Mouse (Mus musculus): Measurements from ENCODE around the gene Jph2. TPM values are rescaled to one million over a fixed set of nuclear protein-coding genes. Genes with fewer than 3 reads are reported as not detected.

Gene Jph2
- polyA plus RNA-seq, 1 experiment from 2014 or later = 0.20 TPM

DNA sequence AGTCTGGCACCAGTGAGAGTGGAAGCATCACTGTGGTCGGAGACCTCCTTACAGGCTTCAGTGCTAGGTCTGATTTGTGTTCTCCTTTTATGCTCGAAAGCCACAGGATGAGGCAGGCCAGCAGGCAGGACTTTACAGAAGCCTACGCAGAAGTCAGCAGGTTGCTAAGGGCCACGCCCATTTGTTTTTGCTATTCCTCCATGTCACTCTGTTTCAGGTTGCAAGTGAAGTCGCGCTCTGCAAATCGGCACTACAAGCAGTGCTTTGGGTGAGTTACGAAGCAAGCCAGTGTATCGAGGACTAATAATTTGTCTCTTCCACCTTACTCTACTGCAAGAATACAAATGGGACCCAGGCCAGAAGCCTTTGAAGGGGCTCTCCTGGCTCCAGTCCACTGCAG lies 33.5 kb upstream of the Jph2 start:
- no peaks in the 10 kb centered on the region for H3K36me3 ChIP-seq (ENCODE audit: control insufficient read depth, insufficient read depth, low read length)
- H3K9ac ChIP-seq (replicated peaks; ENCODE audit: low read depth, low read length) = no peak overlapping the region
- H3K4me1 ChIP-seq (ENCODE audit: control insufficient read depth, insufficient read depth, low read length) = no peaks in the 10 kb centered on the region
- no peak overlapping the region for H3K27ac ChIP-seq (ENCODE audit: low read depth, low read length)
- no peak for ATAC-seq (ENCODE audit: low read depth)
- no peaks in the 10 kb centered on the region for H3K27me3 ChIP-seq (ENCODE audit: control insufficient read depth, insufficient read depth, low read length)
- no peaks in the 10 kb centered on the region for H3K9me3 ChIP-seq (ENCODE audit: control insufficient read depth, low read length)
- no peak overlapping the region for H3K4me2 ChIP-seq (ENCODE audit: low read depth, low read length)
- H3K4me3 ChIP-seq (ENCODE audit: low read depth, low read length) = no peak overlapping the region
- WGBS = 89% methylated on average over 9 of the region's 9 CpGs

DNA sequence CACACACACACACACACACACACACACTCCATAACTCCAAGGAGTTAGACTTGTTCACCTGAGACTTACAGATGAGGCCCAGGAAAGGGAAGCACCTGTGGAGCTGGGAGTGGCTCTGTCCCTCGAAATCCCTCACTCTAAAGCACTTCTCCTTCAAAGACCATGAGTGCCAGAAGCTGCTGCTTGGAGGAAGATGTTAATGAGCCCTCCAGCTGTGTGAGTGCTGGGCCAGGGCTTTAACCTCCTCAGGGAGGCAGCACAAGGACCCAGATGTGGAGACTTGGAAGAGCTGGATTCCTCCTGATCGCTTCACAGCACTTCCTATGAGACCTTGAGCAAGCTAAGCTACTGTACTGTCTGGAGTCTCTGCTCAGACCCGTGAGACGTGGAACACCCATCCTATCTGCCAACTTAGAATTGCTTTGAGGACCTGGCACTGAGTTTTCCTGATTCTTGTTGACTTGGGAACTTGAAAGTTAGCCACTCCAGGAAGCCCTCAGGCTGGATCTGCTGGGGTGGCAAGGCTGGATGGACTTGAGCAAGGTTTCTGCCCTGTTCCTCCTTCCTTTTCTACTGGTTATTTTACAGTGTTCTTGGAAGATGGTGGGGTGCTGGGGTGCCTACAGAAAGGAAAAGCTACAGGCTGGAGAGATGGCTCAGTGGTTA lies 30.7 kb upstream of the Jph2 start:
- H3K36me3 ChIP-seq (ENCODE audit: control insufficient read depth, insufficient read depth, low read length) = no peaks in the 10 kb centered on the region
- ATAC-seq (ENCODE audit: low read depth) = no peak
- no peaks in the 10 kb centered on the region for H3K4me1 ChIP-seq (ENCODE audit: control insufficient read depth, insufficient read depth, low read length)
- H3K4me2 ChIP-seq (ENCODE audit: low read depth, low read length) = no peak overlapping the region
- H3K4me3 ChIP-seq (ENCODE audit: low read depth, low read length) = no peak overlapping the region
- no peaks in the 10 kb centered on the region for H3K9me3 ChIP-seq (ENCODE audit: control insufficient read depth, low read length)
- 51% methylated on average over 4 of the region's 4 CpGs for WGBS
- H3K27me3 ChIP-seq (ENCODE audit: control insufficient read depth, insufficient read depth, low read length) = no peaks in the 10 kb centered on the region
- no peak overlapping the region for H3K9ac ChIP-seq (replicated peaks; ENCODE audit: low read depth, low read length)
- no peak overlapping the region for H3K27ac ChIP-seq (ENCODE audit: low read depth, low read length)

DNA sequence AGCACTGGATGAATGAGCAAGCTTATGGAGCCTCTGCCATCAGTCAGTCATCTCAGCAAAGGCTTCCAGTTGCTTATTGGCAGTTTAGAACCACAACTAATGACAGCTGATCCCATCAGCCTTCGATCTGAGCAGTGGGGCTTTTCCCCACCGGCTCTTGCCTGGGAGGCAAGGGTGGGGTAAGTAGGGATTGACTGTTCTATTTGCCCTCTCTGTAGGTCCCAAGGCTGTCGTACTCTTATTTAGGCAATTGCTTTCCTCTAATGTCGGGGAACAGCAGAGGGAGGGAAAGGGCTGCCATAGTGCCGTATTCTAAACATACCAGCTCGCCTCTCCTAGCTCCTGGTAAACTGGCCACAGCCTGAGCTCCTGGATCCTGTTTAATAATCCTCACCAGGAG lies 26.8 kb upstream of the Jph2 start, which contains the start of gene Oser1:
TSS of gene Oser1 (minus strand) at position 101 of the 400 bp plus-strand sequence.
- no peak within 1 kb of the TSS for H3K27ac ChIP-seq (ENCODE audit: low read depth, low read length)
- H3K4me1 ChIP-seq (ENCODE audit: control insufficient read depth, insufficient read depth, low read length) = peaks cover 10% of the 10 kb centered on the region
- ATAC-seq (ENCODE audit: low read depth) = no peak
- 79% methylated on average over 6 of the region's 6 CpGs for WGBS
- H3K36me3 ChIP-seq (ENCODE audit: control insufficient read depth, insufficient read depth, low read length) = no peaks in the 10 kb centered on the region
- H3K9me3 ChIP-seq (ENCODE audit: control insufficient read depth, low read length) = no peaks in the 10 kb centered on the region
- no peak within 1 kb of the TSS for H3K9ac ChIP-seq (replicated peaks; ENCODE audit: low read depth, low read length)
- no peak within 1 kb of the TSS for H3K4me2 ChIP-seq (ENCODE audit: low read depth, low read length)
- no peak within 1 kb of the TSS for H3K4me3 ChIP-seq (ENCODE audit: low read depth, low read length)
- H3K27me3 ChIP-seq (ENCODE audit: control insufficient read depth, insufficient read depth, low read length) = no peaks in the 10 kb centered on the region

DNA sequence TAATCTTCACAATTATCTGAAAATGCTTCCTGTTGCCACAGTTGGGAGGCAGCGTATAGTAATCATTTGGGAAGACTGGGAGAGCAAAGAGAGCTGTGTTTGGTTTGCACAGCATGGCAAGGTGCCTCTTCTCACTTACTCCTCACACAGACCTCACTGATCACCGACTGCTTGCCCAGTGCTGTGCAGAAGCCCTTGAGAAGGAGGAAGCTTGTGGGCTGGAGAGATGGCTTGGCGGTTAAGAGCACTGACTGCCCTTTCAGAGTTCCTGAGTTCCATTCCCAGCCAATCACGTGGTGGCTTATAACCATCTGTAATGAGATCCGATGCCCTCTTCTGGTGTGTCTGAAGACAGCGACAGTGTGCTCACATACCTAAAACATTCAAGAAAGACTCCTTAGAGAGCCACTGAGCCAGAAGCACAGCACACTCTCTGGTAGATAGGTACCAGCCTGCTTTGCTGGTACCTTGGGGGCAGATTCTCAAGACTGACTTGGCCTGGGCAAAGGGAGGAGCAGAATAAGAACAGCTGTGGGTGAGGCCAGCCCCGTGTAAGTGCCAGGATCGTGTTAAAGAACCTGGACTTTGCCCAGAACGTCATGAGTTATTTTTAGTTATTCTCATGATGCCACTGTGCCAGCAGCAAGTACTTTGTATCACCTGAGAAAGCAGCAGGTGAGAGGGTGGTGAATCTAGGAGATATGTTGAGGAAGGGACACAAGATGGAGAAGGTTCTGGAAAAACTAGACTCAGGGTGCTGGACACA lies 25.3 kb upstream of the Jph2 start:
- Histone ChIP-seq H3K4me3 (ENCODE audit: low read depth, low read length) (no peak overlapping the region), H3K4me2 (ENCODE audit: low read depth, low read length) (no peak overlapping the region), H3K4me1 (ENCODE audit: control insufficient read depth, insufficient read depth, low read length) (peaks cover 16% of the 10 kb centered on the region), H3K27ac (ENCODE audit: low read depth, low read length) (no peak overlapping the region), H3K9ac (replicated peaks; ENCODE audit: low read depth, low read length) (no peak overlapping the region), H3K9me3 (ENCODE audit: control insufficient read depth, low read length) (no peaks in the 10 kb centered on the region), H3K36me3 (ENCODE audit: control insufficient read depth, insufficient read depth, low read length) (no peaks in the 10 kb centered on the region), H3K27me3 (ENCODE audit: control insufficient read depth, insufficient read depth, low read length) (no peaks in the 10 kb centered on the region)
- no peak for ATAC-seq (ENCODE audit: low read depth)
- WGBS = 88% methylated on average over 9 of the region's 9 CpGs

DNA sequence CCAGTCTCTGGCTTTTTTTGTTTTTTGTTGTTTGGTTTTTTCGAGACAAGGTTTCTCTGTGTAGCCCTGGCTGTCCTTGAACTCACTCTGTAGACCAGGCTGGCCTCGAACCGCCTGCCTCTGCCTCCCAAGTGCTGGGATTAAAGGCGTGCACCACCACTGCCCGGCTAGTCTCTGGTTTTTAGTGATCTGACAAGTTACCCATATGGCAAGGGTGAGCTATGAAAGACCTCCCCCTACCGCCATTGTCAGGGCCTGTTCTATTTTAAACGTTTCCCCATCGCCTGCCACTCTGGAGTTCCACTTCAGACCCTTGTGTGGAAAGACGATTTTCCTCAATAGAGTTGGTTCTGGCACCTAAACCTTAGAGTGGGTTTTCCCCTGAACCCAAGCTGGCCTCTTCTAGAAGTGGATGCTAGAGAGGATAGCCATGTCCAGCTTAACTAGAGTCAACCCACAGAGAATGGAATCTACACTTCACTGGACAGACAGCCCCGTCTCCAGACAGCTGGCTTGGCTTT lies 22.6 kb upstream of the Jph2 start:
- 44% methylated on average over 10 of the region's 10 CpGs for WGBS
- peak overlapping the region; percentile 62 for H3K4me3 ChIP-seq (ENCODE audit: low read depth, low read length)

DNA sequence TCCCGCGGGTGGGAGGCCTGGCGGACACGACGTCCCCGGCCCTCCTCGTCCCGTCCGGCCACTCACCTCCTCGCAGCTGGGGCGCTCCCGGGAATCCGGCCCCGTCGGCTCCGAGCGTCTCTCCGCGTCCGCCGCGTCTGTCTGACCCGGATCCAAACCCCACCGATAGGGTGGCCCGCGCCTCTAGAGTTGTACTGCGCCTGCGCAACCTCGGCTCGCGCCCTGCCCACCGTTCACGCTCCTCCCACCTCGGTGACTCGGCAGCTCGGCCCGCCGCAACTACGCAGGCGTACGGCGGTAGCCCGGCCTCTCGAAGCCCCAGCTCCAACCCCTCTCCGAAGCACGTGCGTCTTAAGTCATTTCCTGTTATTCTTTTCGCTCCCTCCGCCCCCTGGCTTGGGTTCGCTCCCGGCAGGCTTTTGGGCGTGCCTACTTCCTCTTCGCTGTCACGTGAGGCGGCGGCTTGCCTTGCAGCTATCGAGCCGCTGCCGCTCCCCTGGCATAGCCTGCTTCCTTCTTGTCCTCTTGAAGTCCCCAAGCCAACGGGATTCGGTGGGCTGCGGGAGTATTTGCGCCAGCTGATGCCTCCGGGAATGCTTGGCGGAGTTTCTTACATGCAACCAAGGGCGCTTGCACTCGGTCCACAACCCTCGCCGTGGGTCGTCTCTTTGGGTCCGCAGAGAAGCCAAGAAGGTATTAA lies 21.7 kb upstream of the Jph2 start:
- Histone ChIP-seq H3K9ac (replicated peaks; ENCODE audit: low read depth, low read length) (peak overlapping the region; percentile 76), H3K9me3 (ENCODE audit: control insufficient read depth, low read length) (no peaks in the 10 kb centered on the region), H3K27ac (ENCODE audit: low read depth, low read length) (peak overlapping the region; percentile 78), H3K36me3 (ENCODE audit: control insufficient read depth, insufficient read depth, low read length) (peaks cover 4% of the 10 kb centered on the region; the same call in 1 of the 2 replicates), H3K4me3 (ENCODE audit: low read depth, low read length) (peak overlapping the region; percentile 62), H3K27me3 (ENCODE audit: control insufficient read depth, insufficient read depth, low read length) (no peaks in the 10 kb centered on the region), H3K4me2 (ENCODE audit: low read depth, low read length) (peak overlapping the region; percentile 73), H3K4me1 (ENCODE audit: control insufficient read depth, insufficient read depth, low read length) (peaks cover 21% of the 10 kb centered on the region)
- under 1% methylated on average over 67 of the region's 71 CpGs for WGBS
- ATAC-seq (ENCODE audit: low read depth) = peak; percentile 97

More for the DNA sequence above, 22.6 kb upstream of the Jph2 start:
- peak overlapping the region; percentile 73 for H3K4me2 ChIP-seq (ENCODE audit: low read depth, low read length)
- no peaks in the 10 kb centered on the region for H3K27me3 ChIP-seq (ENCODE audit: control insufficient read depth, insufficient read depth, low read length)
- no peaks in the 10 kb centered on the region for H3K36me3 ChIP-seq (ENCODE audit: control insufficient read depth, insufficient read depth, low read length)
- no peaks in the 10 kb centered on the region for H3K9me3 ChIP-seq (ENCODE audit: control insufficient read depth, low read length)
- no peak for ATAC-seq (ENCODE audit: low read depth)
- peak overlapping the region; percentile 76 for H3K9ac ChIP-seq (replicated peaks; ENCODE audit: low read depth, low read length)
- peaks cover 21% of the 10 kb centered on the region for H3K4me1 ChIP-seq (ENCODE audit: control insufficient read depth, insufficient read depth, low read length)
- H3K27ac ChIP-seq (ENCODE audit: low read depth, low read length) = no peak overlapping the region

DNA sequence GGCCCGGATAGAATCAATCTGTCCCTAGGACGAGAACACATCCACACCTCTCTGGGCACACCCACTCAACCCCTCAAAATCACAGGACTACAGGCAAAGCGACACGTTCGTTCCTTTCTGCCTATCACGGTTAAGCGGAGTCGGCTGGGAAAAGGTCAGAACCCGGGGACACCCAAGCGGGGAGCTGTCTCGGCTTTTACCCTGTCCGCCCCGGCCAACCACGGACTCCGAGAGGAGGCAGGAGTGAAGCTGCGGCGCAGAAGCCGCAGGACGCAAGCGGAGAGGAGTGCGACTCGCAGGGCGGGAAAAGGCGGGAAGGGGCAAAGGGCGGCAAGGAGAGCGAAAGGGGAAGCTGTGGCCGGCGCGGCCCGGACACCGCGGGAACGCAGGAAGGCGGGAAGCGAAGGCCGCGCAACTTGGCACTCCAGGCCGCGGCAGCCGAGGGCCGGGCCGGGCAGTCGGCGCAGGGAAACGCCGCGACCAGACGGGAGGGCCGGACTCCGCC lies 21.1 kb upstream of the Jph2 start:
- WGBS = under 1% methylated on average over 50 of the region's 50 CpGs
- Histone ChIP-seq H3K9ac (replicated peaks; ENCODE audit: low read depth, low read length) (peak overlapping the region; percentile 72), H3K36me3 (ENCODE audit: control insufficient read depth, insufficient read depth, low read length) (peaks cover 8% of the 10 kb centered on the region; the same call in 1 of the 2 replicates), H3K27me3 (ENCODE audit: control insufficient read depth, insufficient read depth, low read length) (no peaks in the 10 kb centered on the region), H3K4me2 (ENCODE audit: low read depth, low read length) (peak overlapping the region; percentile 78), H3K9me3 (ENCODE audit: control insufficient read depth, low read length) (no peaks in the 10 kb centered on the region), H3K27ac (ENCODE audit: low read depth, low read length) (peak overlapping the region; percentile 49; the same call in 1 of the 2 replicates), H3K4me3 (ENCODE audit: low read depth, low read length) (peak overlapping the region; percentile 62), H3K4me1 (ENCODE audit: control insufficient read depth, insufficient read depth, low read length) (peaks cover 21% of the 10 kb centered on the region)
- peak; percentile 68 for ATAC-seq (ENCODE audit: low read depth)

DNA sequence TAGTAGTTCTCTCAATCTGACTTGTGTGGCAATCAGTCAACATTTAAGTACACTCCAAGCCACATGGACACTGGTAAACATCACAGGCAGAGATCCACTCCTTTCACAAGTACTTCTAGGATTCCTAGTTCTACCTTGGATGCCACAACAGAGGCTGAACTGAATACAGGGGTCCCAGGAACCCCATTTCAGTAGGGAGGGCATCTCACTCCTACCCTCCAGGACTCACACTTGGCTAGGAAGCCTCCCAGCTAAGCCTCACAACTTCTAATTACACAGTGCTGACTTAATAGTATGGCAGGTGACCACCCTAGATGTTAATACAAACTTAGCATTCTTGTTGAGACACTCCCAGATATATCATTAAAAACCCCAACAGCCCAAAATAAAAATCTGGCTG lies 20.0 kb upstream of the Jph2 start:
- H3K4me3 ChIP-seq (ENCODE audit: low read depth, low read length) = no peak overlapping the region; the same call in 1 of the 2 replicates
- H3K27ac ChIP-seq (ENCODE audit: low read depth, low read length) = no peak overlapping the region
- peaks cover 11% of the 10 kb centered on the region; the same call in 1 of the 2 replicates for H3K36me3 ChIP-seq (ENCODE audit: control insufficient read depth, insufficient read depth, low read length)
- ATAC-seq (ENCODE audit: low read depth) = no peak
- no peaks in the 10 kb centered on the region for H3K9me3 ChIP-seq (ENCODE audit: control insufficient read depth, low read length)
- no peak overlapping the region for H3K9ac ChIP-seq (replicated peaks; ENCODE audit: low read depth, low read length)
- no peak overlapping the region; the same call in 1 of the 2 replicates for H3K4me2 ChIP-seq (ENCODE audit: low read depth, low read length)
- no peaks in the 10 kb centered on the region for H3K27me3 ChIP-seq (ENCODE audit: control insufficient read depth, insufficient read depth, low read length)
- H3K4me1 ChIP-seq (ENCODE audit: control insufficient read depth, insufficient read depth, low read length) = peaks cover 21% of the 10 kb centered on the region
